Mouse (Mus musculus) spleen, postnatal 10 days (tissue): Measurements from ENCODE around the gene Zbtb7a.

Experiments used
- DNase-seq, 2 experiments: peaks; one replicate each; pipeline ENCODE4 v3.0.0; 2021 to 2022; ENCODE audit warnings: low spot score in 2 of 2

Gene Zbtb7a

DNA sequence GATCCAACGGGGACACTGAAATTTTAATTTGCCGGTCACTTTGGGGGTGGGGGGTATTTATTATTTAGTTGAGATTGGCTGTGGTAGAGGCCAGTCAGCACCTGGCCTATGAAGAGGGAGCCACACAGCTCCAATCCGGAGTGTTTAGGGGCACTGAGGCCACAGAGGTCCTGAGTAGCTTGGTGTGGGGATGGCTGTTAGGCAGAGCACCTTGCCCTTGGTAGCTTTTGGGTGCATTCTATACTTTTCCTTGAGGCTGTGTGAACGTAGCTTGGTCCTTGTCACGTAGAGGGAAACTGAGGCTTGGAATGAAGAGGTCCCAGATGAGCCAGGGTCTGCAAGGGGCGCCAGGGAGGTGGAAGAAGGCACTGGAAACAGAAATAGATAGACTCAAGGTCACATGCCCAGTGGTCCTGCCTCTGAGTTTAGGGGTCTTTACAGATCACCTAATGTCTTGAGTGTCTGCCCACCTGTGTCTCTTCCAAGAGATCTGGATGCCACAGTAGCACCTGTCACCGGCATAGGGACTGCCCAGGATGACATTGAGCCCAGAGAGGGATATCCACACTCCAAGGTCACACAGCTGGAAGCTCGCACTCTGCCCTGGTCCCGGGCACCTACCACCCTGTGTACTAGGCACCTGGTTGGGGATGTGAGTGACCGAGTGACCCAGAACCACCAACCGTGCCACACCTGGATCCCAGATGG lies 4.0 kb downstream of the Zbtb7a start:
- no peak for DNase-seq

DNA sequence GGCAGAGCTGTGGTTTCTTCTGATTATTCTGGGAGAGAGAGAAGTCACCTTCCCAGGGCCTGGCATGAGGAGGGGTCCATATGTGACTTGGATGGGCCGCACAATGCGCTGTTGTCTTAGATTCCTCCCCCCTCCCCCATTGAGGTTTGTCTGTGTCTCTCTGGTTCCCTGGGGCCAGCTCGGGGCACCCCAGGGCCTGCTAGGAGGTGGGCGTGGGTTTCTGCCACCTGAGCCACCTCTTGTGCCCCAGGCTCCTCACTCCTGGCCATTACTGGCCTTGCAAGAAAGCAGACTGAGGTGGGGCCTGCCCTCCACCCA lies 4.5 kb downstream of the Zbtb7a start:
- no peak for DNase-seq

DNA sequence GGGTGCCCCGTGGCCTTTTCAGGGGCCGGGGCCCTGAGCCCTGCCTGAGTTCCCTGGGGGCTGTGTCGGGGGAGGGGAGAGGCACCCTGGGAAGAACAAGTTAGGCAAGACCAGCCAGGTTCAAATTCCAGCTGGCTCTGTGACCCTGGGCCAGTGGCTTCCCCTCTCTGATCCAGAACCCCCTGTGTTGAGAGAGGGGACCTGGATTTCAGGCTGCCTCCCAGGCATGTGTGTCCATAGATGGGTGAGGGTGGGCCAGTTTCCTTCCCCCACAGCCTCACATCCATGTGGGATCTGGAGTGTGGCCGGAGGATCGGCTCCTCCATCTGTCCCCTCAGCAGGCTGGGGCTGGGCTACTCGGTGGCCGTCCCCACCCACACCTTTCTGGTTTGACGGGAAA lies 5.0 kb downstream of the Zbtb7a start:
- DNase-seq, result no peak

DNA sequence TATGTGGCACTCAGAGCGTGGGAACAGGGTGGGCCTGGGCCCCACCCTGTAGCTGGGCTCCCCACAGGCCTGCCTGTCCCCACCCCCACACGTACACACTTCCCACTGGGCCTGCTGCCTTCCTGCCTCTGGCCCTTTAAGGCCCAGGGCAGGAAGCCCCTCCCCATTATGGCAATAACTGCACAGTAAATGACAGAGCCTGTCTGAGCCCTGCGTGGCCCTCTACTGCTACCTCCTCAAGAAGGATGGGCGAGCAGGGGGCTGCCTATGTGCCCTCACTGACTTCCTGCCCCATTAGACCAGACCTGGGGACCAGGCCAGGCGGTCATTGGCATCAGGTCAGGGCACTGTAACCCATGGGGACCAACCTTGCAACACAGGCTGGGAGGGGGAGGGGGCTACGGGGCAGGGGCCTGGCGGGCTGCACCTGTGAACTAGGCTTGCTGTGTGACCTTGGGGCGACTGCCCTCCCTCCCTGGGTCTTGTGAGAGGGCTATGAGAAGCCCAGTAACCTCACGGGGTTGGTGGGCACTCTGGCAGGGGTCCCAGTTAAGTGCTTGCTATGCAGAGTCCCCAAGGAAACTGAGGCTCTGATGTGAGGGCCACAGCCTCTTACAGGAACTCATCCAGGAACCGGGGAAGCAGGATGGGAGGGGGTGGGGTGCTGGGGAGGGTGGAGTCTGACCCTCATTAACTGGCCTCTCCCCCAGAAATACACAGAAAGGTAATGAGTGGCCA lies 5.9 kb downstream of the Zbtb7a start:
- no peak for DNase-seq

DNA sequence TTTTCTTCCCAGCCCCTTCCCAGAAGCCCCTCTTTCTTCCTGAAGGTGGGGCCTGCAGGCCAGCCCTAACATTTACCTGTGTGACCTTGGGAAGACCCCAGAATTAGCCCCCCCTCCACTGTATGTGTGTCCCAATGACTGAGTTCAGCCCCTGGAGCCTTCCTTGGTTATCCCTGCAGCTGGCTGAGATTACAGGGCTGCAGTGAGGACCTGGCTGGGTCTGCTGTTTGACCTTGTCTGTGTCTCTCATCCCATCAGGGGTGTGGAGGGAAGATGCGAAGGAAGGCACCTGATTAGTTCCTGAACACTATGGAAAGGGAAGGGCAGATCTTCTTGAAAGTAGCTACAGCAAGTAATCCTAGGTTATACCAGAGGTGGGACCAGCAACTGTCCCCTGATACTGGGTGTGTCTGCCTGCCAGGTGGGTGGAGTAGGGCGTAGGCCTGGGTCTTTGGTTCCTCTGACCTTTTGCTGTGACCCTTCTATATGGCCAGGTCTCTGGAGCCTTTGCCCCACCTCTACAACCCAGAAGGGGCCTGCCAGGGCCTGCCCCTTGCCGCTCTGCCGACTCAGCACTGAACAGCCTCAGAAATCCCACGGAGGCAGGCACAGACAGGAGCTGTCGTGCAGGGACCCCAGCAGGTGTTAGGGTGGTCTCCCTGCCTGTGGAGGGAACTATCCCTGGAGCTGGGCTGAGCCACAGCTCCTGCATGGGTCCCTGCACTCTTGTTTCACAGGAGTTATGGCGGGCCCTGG lies 6.6 kb downstream of the Zbtb7a start:
- no peak for DNase-seq

DNA sequence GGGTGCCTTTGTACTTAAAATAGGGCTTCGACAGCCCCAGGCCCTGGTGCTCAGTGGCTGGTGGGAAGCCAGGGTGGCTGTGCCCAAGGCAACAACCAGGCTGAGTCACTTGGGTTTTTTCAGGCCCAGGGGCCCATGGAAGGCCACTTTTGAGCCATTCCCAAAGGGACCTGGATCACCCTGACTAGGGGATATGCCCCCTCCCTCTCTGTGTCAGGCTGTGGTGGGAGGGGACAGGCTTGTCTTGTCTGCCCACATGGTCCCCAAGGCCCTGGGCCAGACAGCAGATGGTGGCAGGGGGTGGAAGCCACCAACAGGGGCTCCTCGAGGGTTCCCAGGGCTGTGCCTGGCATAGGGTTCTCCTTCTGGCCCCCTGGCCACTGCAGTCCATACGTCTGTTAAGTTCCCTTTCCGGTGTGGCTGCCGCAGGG lies 7.5 kb downstream of the Zbtb7a start:
- no peak for DNase-seq

DNA sequence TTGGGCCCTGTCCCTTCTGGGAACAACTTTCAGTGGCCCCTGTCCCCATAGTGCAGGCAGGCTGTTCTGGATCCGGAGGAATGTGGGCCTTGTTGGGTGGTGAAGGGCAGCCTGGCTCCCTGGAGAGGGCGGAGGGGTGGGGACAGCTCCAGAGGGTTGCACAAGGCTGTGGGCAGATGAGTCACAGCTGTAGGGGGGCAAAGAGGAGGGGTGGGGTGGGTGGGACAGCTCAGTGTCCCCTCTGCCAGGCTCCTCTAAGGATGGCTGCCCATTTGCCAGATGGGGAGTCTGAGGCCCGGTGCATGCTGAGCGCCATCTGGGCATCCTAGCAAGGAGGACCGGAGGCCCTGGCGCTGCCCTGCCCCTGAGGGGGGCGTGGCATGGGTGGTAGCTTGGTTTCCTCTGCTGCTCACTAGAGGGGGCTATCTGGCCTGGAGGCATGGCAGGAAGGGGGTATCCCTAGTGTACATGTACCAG lies 8.2 kb downstream of the Zbtb7a start:
- peak in 1 of 2 experiments; percentile 30 for DNase-seq

DNA sequence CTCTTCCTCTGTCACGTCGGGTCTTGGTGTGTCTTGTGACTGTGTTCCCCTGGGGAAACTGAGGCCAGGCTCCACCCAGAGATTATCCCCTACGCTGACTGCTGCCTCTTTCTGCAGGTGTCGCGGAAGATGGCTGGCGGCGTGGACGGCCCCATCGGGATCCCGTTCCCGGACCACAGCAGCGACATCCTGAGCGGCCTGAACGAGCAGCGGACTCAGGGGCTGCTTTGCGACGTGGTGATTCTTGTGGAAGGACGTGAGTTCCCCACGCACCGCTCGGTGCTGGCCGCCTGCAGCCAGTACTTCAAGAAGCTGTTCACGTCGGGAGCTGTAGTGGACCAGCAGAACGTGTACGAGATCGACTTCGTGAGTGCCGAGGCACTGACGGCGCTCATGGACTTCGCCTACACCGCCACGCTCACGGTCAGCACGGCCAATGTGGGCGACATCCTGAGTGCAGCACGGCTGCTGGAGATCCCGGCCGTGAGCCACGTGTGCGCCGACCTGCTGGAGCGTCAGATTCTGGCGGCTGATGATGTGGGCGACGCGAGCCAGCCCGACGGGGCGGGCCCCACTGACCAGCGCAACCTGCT lies 8.9 kb downstream of the Zbtb7a start:
- no peak for DNase-seq

DNA sequence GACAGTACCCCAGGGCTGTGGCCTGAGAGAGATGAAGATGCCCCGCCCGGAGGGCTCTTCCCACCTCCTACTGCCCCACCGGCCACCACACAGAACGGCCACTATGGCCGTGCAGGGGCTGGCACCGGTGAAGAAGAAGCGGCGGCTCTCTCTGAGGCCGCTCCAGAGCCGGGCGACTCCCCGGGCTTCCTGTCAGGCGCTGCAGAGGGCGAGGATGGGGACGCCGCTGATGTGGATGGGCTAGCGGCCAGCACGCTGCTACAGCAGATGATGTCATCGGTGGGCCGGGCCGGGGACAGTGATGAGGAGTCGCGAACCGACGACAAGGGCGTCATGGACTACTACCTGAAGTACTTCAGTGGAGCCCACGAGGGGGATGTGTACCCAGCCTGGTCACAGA lies 9.6 kb downstream of the Zbtb7a start:
- DNase-seq, result no peak

DNA sequence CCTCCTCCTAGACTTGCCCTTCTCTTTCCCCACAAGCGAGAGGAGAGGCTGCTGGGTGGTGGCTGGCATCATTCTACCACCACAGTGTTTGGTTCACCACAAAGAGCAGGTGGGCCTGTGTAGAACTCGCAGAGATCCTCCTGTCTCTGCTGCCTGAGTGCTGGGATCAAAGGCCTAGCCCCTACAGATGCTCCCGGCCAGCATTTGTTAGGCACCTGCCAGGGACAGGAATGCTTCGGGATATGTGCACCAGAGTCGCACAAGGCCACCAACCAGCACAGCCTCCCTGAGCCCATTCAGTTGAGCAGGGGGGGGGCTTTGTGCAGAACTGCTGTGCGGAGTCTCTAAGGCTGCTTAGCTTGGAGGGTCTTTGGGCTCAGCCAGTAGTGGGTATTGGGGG lies 10.3 kb downstream of the Zbtb7a start:
- no peak for DNase-seq

DNA sequence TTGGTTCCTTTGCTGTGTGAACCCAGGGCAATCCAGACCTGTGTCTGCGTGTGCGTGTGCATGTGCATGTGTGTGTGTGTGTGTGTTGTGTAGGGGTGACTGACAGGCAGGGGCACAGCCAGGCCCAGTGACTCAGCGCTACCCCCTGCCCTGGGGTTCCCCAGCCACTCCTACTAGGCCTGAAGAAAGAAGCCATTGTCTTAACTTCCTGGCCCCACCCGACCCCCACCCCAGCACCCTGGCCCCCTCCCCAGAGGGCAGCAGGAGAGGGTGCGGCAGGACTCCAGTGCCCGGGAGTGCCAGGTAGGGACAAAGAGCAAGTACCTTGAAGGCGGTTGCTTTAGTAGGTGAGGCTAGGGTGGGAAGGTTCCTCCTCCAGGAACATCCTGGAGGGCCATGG lies 10.8 kb downstream of the Zbtb7a start:
- no peak for DNase-seq

DNA sequence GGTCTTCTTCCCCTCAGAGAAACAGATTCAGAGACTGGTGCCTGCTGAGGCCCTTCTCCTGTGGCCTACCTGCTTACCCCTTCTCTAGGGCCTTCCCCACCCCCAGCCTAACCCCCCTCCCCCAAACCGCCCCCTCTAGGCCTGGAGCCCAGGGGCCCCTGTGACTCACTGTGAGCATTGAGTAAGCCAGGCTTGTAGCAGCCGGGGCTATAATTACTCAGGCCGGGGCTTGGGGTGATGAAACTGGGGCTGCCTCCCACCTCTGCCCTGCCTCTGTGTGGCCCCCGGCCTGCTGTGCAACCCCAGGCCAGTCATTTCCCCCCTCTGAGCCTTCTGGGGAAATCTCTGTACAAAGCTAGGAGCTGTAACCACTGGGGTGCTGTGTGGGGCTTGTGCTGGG lies 11.3 kb downstream of the Zbtb7a start:
- no peak for DNase-seq

DNA sequence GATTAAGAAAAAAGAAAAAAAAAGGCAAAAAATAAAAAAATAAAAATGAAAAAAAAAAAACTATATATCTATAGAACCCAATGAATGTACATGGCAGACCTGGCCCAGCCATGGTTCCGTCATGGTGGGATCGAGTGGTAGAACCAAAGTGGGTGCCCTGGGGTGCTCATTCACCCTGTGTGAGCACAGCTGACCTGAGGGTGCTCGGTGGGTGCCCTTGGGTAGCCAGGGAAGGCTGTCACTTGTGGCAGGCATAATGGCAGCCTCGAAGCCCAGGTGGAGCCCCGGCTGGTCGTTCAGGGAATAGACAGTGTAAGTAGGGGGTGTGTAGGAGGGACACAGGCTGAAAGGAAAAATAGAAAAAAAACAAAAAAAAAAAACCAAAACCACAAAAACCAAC lies 16.2 kb downstream of the Zbtb7a start:
- no peak for DNase-seq

DNA sequence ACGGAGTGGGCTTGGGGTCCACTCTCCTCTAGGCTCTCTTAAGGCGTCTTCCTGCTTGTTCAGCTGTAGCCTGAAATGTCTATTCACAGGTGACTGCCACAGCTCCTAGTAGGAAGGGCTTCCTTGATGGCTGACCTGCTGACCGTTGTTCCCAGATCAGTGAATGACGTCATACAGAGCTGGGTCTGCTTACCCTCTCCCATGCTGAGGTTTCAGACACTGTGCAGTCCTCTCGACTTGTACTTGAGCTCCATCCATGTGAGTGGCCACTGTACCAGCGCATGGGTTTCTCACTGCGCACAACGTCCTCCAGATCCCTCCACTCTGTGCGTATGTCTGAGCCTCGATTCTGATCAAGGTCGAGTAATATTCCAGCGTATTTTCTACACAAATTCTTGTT lies 17.6 kb downstream of the Zbtb7a start:
- no peak for DNase-seq

DNA sequence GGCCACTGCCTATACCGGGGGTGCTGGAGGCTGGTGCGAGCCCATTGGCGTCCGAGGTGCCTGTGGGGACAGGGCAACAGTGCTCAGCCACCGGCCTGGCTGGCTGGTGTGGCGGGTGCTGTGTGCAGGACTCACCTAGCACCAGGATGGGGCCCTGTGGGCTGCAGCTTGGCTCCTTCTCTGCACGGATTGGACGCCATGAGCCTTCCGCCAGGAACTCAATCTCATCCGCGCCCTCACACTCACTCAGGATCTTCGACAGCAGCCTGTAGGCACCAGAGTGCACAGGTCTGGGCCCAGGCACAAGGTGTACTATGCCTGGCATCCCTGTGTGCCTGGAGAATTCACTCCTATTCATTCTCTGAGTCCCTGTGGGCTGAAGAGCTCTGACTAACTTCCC lies 19.3 kb downstream of the Zbtb7a start:
- no peak for DNase-seq

DNA sequence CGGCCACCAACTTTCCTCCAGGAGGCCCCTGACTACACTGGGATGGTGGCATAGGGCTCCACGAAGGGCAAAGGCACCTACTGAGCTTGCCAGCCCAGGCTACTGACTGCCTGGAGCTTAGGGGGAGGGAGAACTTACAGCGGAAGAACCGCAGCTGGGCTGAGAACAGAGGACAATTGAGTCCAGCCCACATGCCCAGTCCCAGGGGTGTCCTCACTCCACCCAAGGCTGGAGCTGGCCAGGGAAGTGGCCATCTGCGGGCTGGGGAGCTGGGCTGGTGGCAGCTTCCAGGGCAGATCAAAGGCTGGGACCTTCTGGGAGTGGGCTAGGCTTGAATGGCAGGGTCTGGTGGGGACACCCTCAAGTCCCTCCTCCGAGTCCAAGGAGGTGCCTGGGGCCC lies 19.7 kb downstream of the Zbtb7a start:
- DNase-seq, result no peak

DNA sequence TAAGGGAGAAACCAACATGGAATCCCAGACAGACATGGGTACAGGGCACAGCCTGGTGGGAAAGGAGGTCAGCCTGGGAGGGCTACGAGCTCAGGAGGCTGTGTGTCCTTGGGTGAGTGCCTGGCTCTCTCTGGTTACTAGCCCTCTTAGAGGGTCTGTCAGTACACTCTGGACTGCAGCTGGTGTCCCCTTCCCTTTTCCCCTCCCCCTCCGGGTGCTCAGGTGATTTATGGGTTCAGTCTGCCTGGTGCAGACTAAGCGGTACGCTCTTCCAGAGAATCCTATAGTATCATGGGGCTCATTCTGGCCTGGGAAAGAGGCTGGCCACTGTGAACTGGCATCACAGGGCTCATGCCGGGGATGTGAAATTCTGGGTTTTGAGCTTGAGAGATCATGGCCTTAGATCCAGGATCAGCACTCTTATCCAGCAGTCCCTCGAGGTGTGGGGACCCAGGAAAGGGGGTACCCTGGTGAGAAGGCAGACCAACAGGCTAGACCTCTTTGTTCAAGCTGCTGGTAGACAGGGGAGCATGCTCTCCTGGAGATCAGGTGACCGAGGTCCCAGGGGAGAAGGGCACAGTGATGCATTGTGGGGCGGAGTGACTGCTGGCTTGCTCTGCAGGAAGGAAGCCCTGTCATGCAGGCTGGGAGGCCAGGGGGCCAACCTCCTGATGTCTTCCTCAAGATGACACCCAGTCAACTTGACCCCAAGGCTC lies 26.7 kb downstream of the Zbtb7a start:
- peak in 1 of 2 experiments; percentile 88 for DNase-seq

DNA sequence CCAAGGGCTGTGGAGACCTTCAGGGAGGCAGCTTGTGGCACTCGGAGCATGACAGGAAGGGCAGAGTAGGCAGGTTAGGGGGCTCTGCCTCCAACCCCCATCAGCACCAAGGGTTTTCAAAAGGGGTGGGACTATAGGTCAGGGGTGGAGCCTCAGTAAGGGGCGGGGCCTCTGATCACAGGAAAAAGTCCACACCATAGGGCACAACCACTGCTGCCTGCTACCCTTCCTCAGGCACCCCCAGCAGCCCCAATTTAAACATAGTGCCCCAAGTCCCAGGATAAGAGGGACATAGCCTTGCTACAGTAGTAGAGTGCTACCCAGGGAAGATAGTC lies 27.3 kb downstream of the Zbtb7a start:
- DNase-seq, result peak in 1 of 2 experiments; percentile 74

DNA sequence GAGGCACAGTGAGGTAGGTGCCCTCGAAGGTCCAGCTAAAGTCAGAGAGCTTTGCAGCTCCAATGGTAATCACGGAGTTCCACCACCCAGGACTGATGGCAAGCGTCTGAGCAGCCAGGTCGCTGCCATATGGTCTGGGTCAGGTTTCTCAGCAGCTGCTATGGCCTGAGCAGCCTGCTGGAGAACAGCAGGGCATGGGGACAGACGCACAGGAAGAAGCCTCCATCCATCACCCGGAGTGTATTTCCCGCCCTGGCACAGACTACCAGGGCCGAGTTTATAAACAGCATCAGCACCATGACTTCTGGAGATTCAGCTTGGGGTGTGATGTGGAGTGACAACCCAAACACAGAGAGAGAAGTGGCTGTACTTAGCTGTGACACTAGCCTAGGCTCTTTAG lies 30.1 kb downstream of the Zbtb7a start:
- DNase-seq, result no peak

DNA sequence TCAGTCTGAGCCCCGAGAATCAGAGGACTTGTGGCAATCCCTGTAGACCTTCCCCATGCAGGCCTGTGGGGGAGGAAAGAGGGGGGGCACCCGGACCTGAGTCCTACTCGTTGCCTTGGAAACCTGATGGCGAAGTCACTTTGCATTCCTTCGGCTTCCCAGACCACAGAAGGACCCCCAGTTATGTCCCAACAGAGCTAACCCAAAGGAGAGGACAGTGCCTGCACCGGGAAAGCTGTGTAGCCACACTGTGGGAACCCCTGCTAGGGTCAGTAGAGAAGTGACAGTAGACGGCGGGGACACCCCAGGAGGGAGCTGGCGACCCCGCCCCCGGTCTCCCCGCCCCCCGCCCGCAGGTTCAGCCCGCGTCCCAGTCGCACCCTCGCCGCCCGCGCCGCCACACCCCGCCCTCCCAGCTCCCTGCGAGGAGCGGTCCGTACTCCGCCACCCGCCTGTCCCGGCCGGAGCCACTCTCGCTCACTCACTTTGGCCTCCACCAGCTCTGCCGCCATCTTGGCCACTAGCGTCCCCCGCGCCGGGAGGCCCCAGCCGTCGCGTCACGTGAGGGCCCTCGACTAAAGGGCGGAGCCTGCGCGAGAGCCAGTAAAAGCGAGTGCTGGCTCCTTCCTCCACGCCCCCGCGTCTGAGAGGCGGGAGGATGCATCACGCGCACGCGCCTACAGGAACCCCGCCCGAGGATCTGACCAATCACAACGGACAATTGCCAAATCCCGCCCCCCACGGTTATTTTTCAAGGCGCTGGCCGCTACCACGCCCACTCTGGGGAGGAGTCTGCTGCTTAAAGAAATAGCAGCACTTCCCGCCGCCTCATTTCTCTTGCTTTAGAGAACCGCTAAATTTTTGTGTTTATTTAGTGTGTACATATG lies 32.4 kb downstream of the Zbtb7a start, which contains the start of gene Pias4:
TSS of gene Pias4 (minus strand) at position 724 of the 887 bp plus-strand sequence.
- peak; percentile 100 for DNase-seq

DNA sequence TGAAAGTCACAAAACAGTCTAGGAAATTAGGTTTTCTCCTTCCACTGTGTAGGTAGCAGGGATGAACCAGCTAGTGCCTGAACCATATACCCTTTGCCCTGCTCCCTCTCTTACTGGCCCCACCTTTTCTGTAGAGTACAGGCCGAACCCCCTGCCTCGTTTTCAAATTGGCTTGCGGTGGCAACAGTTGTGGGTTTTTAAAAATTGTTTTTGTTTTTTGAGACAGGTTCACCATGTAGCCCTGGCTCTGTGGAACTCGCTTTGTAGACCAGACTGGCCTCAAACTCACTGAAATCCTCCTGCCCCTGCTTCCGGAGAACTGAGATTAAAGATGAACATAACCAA lies 33.0 kb downstream of the Zbtb7a start:
- no peak for DNase-seq
